Mouse (Mus musculus): ENCODE results near the gene 1700034J05Rik. TPM values are rescaled to one million over a fixed set of nuclear protein-coding genes. Genes with fewer than 3 reads are reported as not detected.

Gene 1700034J05Rik
- total and polyA plus RNA-seq, 3 experiments, result not detected

- Histone ChIP-seq H3K36me3 (replicated peaks in 1 of 2; ENCODE audit: control insufficient read depth in 1 of 2, insufficient read depth in 1 of 2, low read length in 1 of 2) (peaks cover 0 to 6% of the 10 kb centered on the region in 2 experiments), H3K79me2 (replicated peaks; ENCODE audit: control insufficient read depth, extremely low read depth, insufficient read depth, poor library complexity, severe bottlenecking) (no peaks in the 10 kb centered on the region), H3K9me3 (replicated peaks; ENCODE audit: low read length) (no peaks in the 10 kb centered on the region), H3K4me1 (ENCODE audit: control insufficient read depth in 1 of 2, insufficient read depth in 2 of 2) (peaks cover 2 to 7% of the 10 kb centered on the region in 2 experiments; a peak in 3 of 4 replicates), H3K4me2 (ENCODE audit: insufficient read depth, low read depth, poor library complexity, severe bottlenecking) (no peak overlapping the region), H3K9ac (ENCODE audit: insufficient read depth, low read depth) (no peak overlapping the region), H3K27ac (ENCODE audit: insufficient read depth, low read depth) (no peak overlapping the region), H3K27me3 (replicated peaks) (no peaks in the 10 kb centered on the region), H3K4me3 (replicated peaks in 1 of 3; ENCODE audit: low read depth in 2 of 3, low read length in 2 of 3, poor library complexity in 1 of 3) (no peak overlapping the region)
- dilution Hi-C loops (cut with MboI; ENCODE audit: extremely low pct_ligation_motif_present, extremely low pct_unique_long_range_greater_than_20kb, low sequenced_read_pairs), result no loop called here
- in situ Hi-C loops (cut with MboI; ENCODE audit: low pct_ligation_motif_present, low pct_unique_long_range_greater_than_20kb, low sequenced_read_pairs), result no loop called here
- TF ChIP-seq MYC (IDR thresholded peaks at IDR 0.05; ENCODE audit: low read depth, low read length), result no peak
- TF ChIP-seq ZC3H11A (IDR thresholded peaks at IDR 0.05; ENCODE audit: low read depth, low read length), result no peak
- TF ChIP-seq MEF2A (IDR thresholded peaks at IDR 0.05; ENCODE audit: borderline replicate concordance, low read depth, low read length), result no peak
- TF ChIP-seq USF1 (IDR thresholded peaks at IDR 0.05; ENCODE audit: low read depth, low read length), result no peak
- TF ChIP-seq SIN3A (IDR thresholded peaks at IDR 0.05; ENCODE audit: low read length), result no peak
- no peak for TF ChIP-seq ELF1 (IDR thresholded peaks at IDR 0.05; ENCODE audit: low read depth, low read length)
- TF ChIP-seq RCOR1 (conservative IDR thresholded peaks at IDR 0.05; ENCODE audit: low read depth, low read length), result no peak
- no peak for TF ChIP-seq ZMIZ1 (IDR thresholded peaks at IDR 0.05; ENCODE audit: low read depth, low read length)
- no peak for TF ChIP-seq ETS1 (conservative IDR thresholded peaks at IDR 0.05; ENCODE audit: low read depth, low read length)
- TF ChIP-seq E2F4 (IDR thresholded peaks at IDR 0.05; ENCODE audit: insufficient replicate concordance, low read depth, low read length), result no peak
- TF ChIP-seq RAD21 (IDR thresholded peaks at IDR 0.05; ENCODE audit: low read depth, low read length), result no peak
- TF ChIP-seq KAT2A (IDR thresholded peaks at IDR 0.05; ENCODE audit: insufficient replicate concordance, low read length), result no peak
- TF ChIP-seq MXI1 (IDR thresholded peaks at IDR 0.05; ENCODE audit: low read depth, low read length), result no peak
- TF ChIP-seq MAX (IDR thresholded peaks at IDR 0.05; ENCODE audit: low read length), result no peak
- no peak for TF ChIP-seq CHD2 (IDR thresholded peaks at IDR 0.05; ENCODE audit: low read length)
- no peak for TF ChIP-seq USF2 (conservative IDR thresholded peaks at IDR 0.05; ENCODE audit: low read depth, low read length)
- no peak for TF ChIP-seq NELFE (IDR thresholded peaks at IDR 0.05; ENCODE audit: low read depth, low read length)
- no peak for TF ChIP-seq CHD1 (IDR thresholded peaks at IDR 0.05; ENCODE audit: low read depth, low read length)
- TF ChIP-seq JUND (conservative IDR thresholded peaks at IDR 0.05; ENCODE audit: low read depth, low read length), result no peak
- TF ChIP-seq IRF4 (IDR thresholded peaks at IDR 0.05; ENCODE audit: low read depth, low read length), result no peak
- no peak for DNase-seq (ENCODE audit: extremely low read depth)
These were observed 2.7 kb upstream of the 1700034J05Rik start for GRCm38 (mm10) chr6:146956961-146957360.

GRCm38 (mm10) chr6:146955896-146956295, 1.7 kb upstream of the 1700034J05Rik start:
- Histone ChIP-seq H3K27ac (ENCODE audit: insufficient read depth, low read depth) (no peak overlapping the region), H3K4me2 (ENCODE audit: insufficient read depth, low read depth, poor library complexity, severe bottlenecking) (no peak overlapping the region), H3K9me3 (replicated peaks; ENCODE audit: low read length) (no peaks in the 10 kb centered on the region), H3K79me2 (replicated peaks; ENCODE audit: control insufficient read depth, extremely low read depth, insufficient read depth, poor library complexity, severe bottlenecking) (no peaks in the 10 kb centered on the region), H3K27me3 (replicated peaks) (no peaks in the 10 kb centered on the region), H3K4me3 (replicated peaks in 1 of 3; ENCODE audit: low read depth in 2 of 3, low read length in 2 of 3, poor library complexity in 1 of 3) (no peak overlapping the region), H3K4me1 (ENCODE audit: control insufficient read depth in 1 of 2, insufficient read depth in 2 of 2) (peaks cover 2 to 7% of the 10 kb centered on the region in 2 experiments; a peak in 3 of 4 replicates), H3K36me3 (replicated peaks in 1 of 2; ENCODE audit: control insufficient read depth in 1 of 2, insufficient read depth in 1 of 2, low read length in 1 of 2) (peaks cover 0 to 6% of the 10 kb centered on the region in 2 experiments), H3K9ac (ENCODE audit: insufficient read depth, low read depth) (no peak overlapping the region)
- in situ Hi-C loops (cut with MboI; ENCODE audit: low pct_ligation_motif_present, low pct_unique_long_range_greater_than_20kb, low sequenced_read_pairs) (no loop called here), dilution Hi-C loops (cut with MboI; ENCODE audit: extremely low pct_ligation_motif_present, extremely low pct_unique_long_range_greater_than_20kb, low sequenced_read_pairs) (no loop called here)
- TF ChIP-seq CHD2 (IDR thresholded peaks at IDR 0.05; ENCODE audit: low read length) (no peak), NRF1 (IDR thresholded peaks at IDR 0.05; ENCODE audit: low read depth, low read length) (no peak), RAD21 (IDR thresholded peaks at IDR 0.05; ENCODE audit: low read depth, low read length) (no peak), UBTF (IDR thresholded peaks at IDR 0.05; ENCODE audit: low read depth, low read length) (no peak), ZNF384 (IDR thresholded peaks at IDR 0.05; ENCODE audit: low read depth, low read length) (no peak), MYC (IDR thresholded peaks at IDR 0.05; ENCODE audit: low read depth, low read length) (no peak), ZKSCAN1 (IDR thresholded peaks at IDR 0.05; ENCODE audit: borderline replicate concordance, low read depth, low read length) (no peak), EP300 (IDR thresholded peaks at IDR 0.05; ENCODE audit: low read length) (no peak), CTCF (conservative IDR thresholded peaks at IDR 0.05 in 1 of 2, IDR thresholded peaks at IDR 0.05 in 1 of 2; ENCODE audit: low read depth in 2 of 2, low read length in 2 of 2) (no peak), ETS1 (conservative IDR thresholded peaks at IDR 0.05; ENCODE audit: low read depth, low read length) (no peak), SMC3 (IDR thresholded peaks at IDR 0.05; ENCODE audit: low read depth, low read length) (no peak), RCOR1 (conservative IDR thresholded peaks at IDR 0.05; ENCODE audit: low read depth, low read length) (no peak), TBP (conservative IDR thresholded peaks at IDR 0.05; ENCODE audit: low read depth, low read length) (no peak)
- DNase-seq (ENCODE audit: extremely low read depth), result no peak

Data from CH12.LX (cell line).